Mouse (Mus musculus) ES-E14 (cell line): Measurements from ENCODE around the gene Grin2b.

Experiments used
- ZC3H11A ChIP-seq: IDR thresholded peaks from 2 replicates; pipeline ENCODE4 v1.6.1; 2012; ENCODE audit warnings: low read depth, mild to moderate bottlenecking, inconsistent platforms, low read length, borderline replicate concordance
- ZNF384 ChIP-seq: IDR thresholded peaks from 2 replicates; pipeline ENCODE4 v1.6.1; 2012; ENCODE audit warnings: low read depth, low read length, inconsistent platforms

DNA sequence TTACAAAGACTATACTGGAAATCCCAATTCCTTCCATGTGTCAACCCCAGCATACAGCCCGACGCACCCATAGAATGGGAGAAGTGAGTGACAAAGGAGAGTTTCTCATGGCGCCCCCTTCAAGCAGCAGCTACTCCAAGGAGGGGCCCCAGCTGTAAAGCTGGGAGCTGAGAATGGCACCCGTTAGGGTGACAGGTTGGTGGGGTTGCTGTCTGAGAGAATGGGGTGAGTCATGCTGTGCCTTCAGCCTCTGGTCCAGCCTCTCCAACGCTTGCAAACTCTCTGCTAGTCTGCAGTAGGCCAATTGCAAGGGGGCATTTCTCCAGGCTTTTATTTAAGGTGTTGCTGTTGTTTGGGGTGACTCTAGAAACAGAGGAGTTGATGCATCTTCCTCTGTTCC is 73.1 kb downstream of the Grin2b start:
- TF ChIP-seq ZNF384, result no peak
- TF ChIP-seq ZC3H11A, result no peak
